Mouse (Mus musculus) E14TG2a.4 (cell line): ENCODE results near the gene Serf2.

ENCODE experiments used
- CTCF ChIP-seq: conservative IDR thresholded peaks from 2 replicates; pipeline ENCODE4 v1.5.1; 2014; ENCODE audit warnings: low read length
- NANOG ChIP-seq: IDR thresholded peaks from 2 replicates; pipeline ENCODE4 v1.6.1; 2014; ENCODE audit warnings: borderline replicate concordance, low read length, mixed read lengths

DNA sequence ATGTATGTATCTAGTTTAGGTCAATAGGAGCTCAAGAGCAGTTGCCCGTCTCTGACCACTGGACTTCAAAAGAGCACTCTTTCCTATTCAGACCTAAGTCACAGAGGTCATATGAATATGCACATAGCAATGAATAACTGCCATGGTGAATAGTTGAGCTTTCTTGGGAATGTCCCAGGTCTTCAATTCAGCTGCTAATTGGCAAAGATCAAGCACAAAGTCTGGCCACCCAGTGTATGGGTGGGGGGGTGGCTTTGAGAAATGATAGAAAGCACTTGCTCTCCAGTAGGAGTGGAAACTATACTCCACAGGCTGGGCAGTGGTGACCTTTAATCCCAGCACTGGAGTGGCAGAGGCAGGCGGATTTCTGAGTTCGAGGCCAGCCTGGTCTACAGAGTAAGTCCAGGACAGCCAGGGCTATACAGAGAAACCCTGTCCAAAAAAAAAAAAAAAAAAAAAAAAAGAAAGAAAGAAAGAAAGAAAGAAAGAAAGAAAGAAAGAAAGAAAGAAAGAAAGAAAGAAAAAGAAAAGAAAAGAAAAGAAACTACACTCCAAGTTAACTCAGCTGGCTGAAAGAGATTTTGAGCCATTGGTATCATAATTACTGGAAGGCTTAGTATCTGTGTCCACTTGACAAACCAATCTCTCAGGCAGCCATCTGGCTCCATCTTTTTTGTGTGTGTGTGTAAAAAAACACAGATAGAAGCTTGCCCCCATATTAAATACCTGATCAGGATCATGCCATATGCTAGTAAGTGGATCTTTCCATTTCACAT lies 28.7 kb downstream of the Serf2 start:
- TF ChIP-seq CTCF = no peak
- TF ChIP-seq NANOG = no peak
